Mouse (Mus musculus) left cerebral cortex, adult 11 months (tissue): ENCODE data around the gene Dxo.

ENCODE experiments used
- DNase-seq: peaks from one replicate; pipeline ENCODE4 v3.0.0; 2022; ENCODE audit warnings: low spot score

The Dxo gene

DNA sequence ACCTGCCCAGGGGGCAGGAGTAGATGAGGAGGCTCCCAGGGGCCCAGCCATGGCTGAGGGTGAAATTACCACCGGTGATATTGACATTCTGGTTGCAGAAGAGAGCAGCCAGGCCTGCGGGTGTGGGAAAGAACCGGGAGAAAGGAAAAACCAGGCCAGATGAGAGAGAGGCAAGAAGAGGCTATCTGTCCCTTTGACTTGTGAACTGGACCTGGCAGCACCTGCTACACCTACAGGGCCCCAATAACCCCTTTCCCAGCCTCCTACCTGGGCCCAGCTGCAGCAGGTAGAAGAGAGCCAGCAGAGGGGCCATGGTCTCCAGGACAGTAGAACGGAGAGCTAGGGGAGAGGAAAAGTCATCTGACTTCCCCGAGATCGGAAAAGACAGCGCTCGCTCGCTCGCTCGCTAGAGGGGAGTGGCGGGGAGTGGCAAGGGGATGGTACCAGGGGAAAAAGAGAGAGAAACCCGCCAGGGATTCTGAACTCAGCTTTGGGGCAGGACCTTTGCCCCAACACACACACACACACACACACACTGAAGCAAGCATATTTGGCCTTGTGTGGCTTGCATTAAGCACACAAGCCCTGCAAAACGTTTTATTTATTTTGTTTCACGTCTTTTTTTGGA is 45.0 kb downstream of the Dxo start, which contains the start of gene Gm20547:
Gm20547 (minus strand) TSS at position 360 of the 628 bp plus-strand sequence.
- DNase-seq: no peak

DNA sequence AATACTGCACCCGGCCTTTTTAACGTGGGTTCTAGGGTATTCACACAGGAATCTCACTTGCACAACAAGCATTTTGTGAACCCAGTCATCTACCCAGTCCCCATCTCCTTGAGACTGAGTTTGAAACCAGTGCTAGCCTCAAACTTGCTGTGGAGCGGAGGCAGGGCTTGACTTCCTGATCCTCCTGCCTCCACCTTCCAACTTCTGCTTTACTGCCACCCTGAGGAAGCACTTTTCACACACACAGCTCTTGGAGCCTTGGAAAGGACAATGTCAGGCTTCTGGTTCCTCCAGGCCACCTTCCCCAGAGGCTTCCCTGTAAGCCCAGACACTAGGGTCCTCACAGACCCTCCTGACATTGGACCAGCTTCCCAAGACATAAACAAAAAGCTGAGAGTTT is 46.5 kb downstream of the Dxo start:
- DNase-seq: no peak

DNA sequence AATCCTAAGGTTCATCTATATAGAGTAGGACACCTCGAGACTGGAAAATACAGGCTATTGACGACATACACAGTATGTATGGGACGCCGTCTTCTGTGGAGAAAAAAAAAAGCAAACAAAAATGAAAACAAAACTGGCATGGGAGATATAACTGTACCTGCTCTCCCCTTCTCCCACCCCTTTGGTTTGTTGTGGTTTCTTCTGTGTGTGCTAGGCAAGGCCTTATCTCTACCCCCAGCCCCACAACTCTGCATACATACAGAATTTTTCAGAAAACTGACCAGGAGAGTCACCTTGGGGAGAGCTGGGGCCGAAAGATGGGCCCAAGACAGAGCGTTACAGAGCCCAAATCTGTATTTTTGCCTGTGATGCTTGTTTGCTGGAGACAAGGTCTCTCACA is 47.9 kb downstream of the Dxo start:
- DNase-seq: no peak

DNA sequence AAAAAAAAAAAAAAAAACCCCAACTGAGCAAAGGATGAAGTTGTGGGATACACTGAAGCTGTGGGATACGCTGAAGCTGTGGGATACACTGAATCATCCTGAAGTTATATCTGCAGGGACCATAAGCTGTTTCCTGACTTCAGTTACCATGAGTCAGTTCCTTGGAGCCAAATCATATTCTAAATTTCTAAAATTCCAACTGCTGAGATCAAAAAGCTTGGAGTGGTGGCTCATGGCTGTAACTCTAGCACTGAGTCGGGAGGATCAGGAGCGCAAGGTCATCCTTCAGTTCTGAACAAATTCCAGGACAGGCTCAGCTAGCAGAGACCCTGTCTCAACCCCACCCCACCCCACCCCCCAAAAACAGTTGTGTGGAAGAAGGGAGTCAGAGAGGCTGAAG is 48.8 kb downstream of the Dxo start:
- DNase-seq: no peak

DNA sequence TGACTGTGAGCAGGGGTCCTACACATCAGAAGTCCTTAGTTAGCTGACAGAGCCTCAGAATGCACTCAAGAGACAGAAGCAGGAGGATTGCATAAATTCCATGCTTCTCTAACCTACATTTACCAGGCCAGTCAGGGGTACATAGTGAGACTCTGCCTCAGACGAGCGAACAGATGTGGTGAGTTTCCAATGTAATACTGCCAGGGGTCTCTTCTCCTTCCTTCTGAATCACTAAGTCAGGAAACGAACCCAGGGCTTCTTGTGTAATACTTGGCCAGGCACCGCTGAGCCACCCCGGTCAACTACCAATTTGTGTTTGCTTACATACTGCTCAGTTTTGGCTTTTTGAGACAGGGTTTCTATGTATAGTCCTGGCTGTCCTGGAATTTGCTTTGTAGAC is 51.1 kb downstream of the Dxo start:
- no peak for DNase-seq
